Mouse (Mus musculus) large intestine, adult 2 months (tissue): ENCODE results near the gene Fmr1nb. TPM values are rescaled to one million over a fixed set of nuclear protein-coding genes. Genes with fewer than 3 reads are reported as not detected.
A peak's percentile ranks its signal among the peaks of the same experiment; 100 is the strongest.
"Not testable (repeated sequence)": the region's sequence is repeated elsewhere in the genome, so short reads cannot be mapped to it uniquely, and the experiment has no call there.

Source experiments
- DNase-seq: peaks from one replicate; pipeline ENCODE4 v3.0.0-alpha.2; 2012; ENCODE audit warnings: low read depth, low spot score
- WGBS: fragments of 180-500 bp; shearing (Covaris S2); methylation state at CpG from one replicate; pipeline ENCODE4 v1.1.7; 2018; 5-methylcytosine and 5-hydroxymethylcytosine counted together
- polyA plus RNA-seq: library from polyadenylated mRNA; depleted of rRNA; stranded (reverse); fragments of >200 nt; gene quantifications from 2 replicates; pipeline ENCODE4 v1.2.3, GENCODE M21; 2012; rRNA removed

Fmr1nb gene
- polyA plus RNA-seq: not detected in 2 replicates

- WGBS: 81% methylated on average over 15 of the region's 15 CpGs
- DNase-seq: no peak
Observed at GRCm38 (mm10) chrX:68761606-68762005, at the start of gene Fmr1nb. Fmr1nb (plus strand) TSS chrX:68761839.

- 52% methylated on average over 1 of the region's 1 CpGs for WGBS
- DNase-seq: no peak
Observed at GRCm38 (mm10) chrX:68736902-68737301, 24.7 kb upstream of the Fmr1nb start.

GRCm38 (mm10) chrX:68740088-68740487 is 21.6 kb upstream of the Fmr1nb start:
- 48% methylated on average over 2 of the region's 2 CpGs for WGBS
- DNase-seq: no peak

GRCm38 (mm10) chrX:68820449-68820848 is 58.8 kb downstream of the Fmr1nb start:
- DNase-seq: not testable (repeated sequence)
- WGBS: 39% methylated on average over 2 of the region's 2 CpGs

- not testable (repeated sequence) for DNase-seq
- 28% methylated on average over 36 of the region's 36 CpGs for WGBS
Observed at GRCm38 (mm10) chrX:68821059-68821458, 59.4 kb downstream of the Fmr1nb start, which contains the start of gene Gm14698. Gm14698 (plus strand) TSS chrX:68821093.

GRCm38 (mm10) chrX:68839548-68840444 is 78.2 kb downstream of the Fmr1nb start:
- peak; percentile 0 for DNase-seq
- WGBS: 17% methylated on average over 5 of the region's 5 CpGs

Other genes starting within 250 kb of the Fmr1nb start
- 2.3 and 3.7 TPM in 2 replicates for gene Fmr1, start 83.3 kb upstream of the Fmr1nb start, polyA plus RNA-seq
- 0.31 and 0.78 TPM in 2 replicates for gene Gm14698, start 59.3 kb downstream of the Fmr1nb start, polyA plus RNA-seq
- gene Gm6812, start 131.2 kb downstream of the Fmr1nb start, polyA plus RNA-seq: not detected in 2 replicates